Mouse (Mus musculus) liver, embryonic 14.5 days (tissue): ENCODE results near the gene Galt.
"Not testable (repeated sequence)": the region's sequence is repeated elsewhere in the genome, so short reads cannot be mapped to it uniquely, and the experiment has no call there.

Experiments used
- CTCF ChIP-seq: IDR thresholded peaks from 2 replicates; pipeline ENCODE4 v1.5.1; 2016; ENCODE audit warnings: antibody characterized with exemption, low read depth, control low read depth
- EP300 ChIP-seq: IDR thresholded peaks from 2 replicates; pipeline ENCODE4 v1.6.1; 2016; ENCODE audit warnings: antibody characterized with exemption, low read depth

DNA sequence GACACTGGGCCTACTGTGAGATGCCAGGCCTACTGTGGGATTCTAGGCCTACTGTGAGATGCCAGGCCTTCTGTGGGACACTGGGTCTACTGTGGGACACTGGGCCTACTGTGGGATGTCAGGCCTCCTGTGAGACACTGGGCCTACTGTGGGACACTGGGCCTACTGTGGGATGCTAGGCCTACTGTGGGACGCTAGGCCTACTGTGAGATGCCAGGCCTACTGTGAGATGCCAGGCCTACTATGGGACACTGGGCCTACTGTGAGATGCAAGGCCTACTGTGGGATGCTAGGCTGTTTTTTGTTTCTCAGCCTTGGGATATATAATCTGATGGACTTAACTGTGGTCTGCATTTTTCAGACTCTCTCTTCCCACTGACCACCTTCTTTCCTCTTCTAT is 20.8 kb downstream of the Galt start:
- not testable (repeated sequence) for TF ChIP-seq EP300, CTCF
